Mouse (Mus musculus) lung, postnatal 0 days (tissue): Measurements from ENCODE around the gene Pak7. TPM values are rescaled to one million over a fixed set of nuclear protein-coding genes. Genes with fewer than 3 reads are reported as not detected.
A peak's percentile ranks its signal among the peaks of the same experiment; 100 is the strongest.

Experiments used
- ATAC-seq: fragments of 200-750 bp; cut with Nextera tagmentation; 2 replicates; pipeline ENCODE4 v1.8.0; 2017; ENCODE audit warnings: moderate library complexity
- DNase-seq: peaks from one replicate; pipeline ENCODE4 v3.0.0-alpha.2; 2016; ENCODE audit warnings: low spot score
- H3K27ac ChIP-seq: fragments of 300-500 bp; sonication (generic); 2 replicates; pipeline ENCODE4 v1.5.1; 2014; ENCODE audit warnings: antibody characterized with exemption, mild to moderate bottlenecking, low read length, mixed read lengths
- H3K27me3 ChIP-seq: fragments of 300-500 bp; sonication (generic); replicated peaks from 2 replicates; pipeline ENCODE4 v1.6.1; 2014; ENCODE audit warnings: low read length, mixed read lengths; ENCODE audit not compliant: insufficient read depth
- H3K36me3 ChIP-seq: fragments of 300-500 bp; sonication (generic); 2 replicates; pipeline ENCODE4 v1.6.1; 2014; ENCODE audit warnings: low read length, mixed read lengths; ENCODE audit not compliant: insufficient read depth
- H3K4me1 ChIP-seq: fragments of 300-500 bp; sonication (generic); 2 replicates; pipeline ENCODE4 v1.6.1; 2014; ENCODE audit warnings: antibody characterized with exemption, low read depth, low read length, mixed read lengths; ENCODE audit not compliant: insufficient read depth
- H3K4me2 ChIP-seq: fragments of 300-500 bp; sonication (generic); replicated peaks from 2 replicates; pipeline ENCODE4 v1.6.1; 2014; ENCODE audit warnings: low read depth, mild to moderate bottlenecking, low read length, moderate library complexity, mixed read lengths
- H3K4me3 ChIP-seq: fragments of 300-500 bp; sonication (generic); 2 replicates; pipeline ENCODE4 v1.5.1; 2014; ENCODE audit warnings: low read depth, low read length
- H3K9ac ChIP-seq: fragments of 300-500 bp; sonication (generic); replicated peaks from 2 replicates; pipeline ENCODE4 v1.6.1; 2014; ENCODE audit warnings: low read depth, mild to moderate bottlenecking
- H3K9me3 ChIP-seq: fragments of 300-500 bp; sonication (generic); 2 replicates; pipeline ENCODE4 v1.6.1; 2016; ENCODE audit warnings: low read length, mixed read lengths
- CTCF ChIP-seq: IDR thresholded peaks from 2 replicates; pipeline ENCODE4 v1.5.1; 2016; ENCODE audit warnings: antibody characterized with exemption, mild to moderate bottlenecking
- EP300 ChIP-seq: IDR thresholded peaks from 2 replicates; pipeline ENCODE4 v1.6.1; 2016; ENCODE audit warnings: antibody characterized with exemption, mild to moderate bottlenecking, control low read depth
- WGBS: fragments of 180-500 bp; shearing (Covaris S2); extraction: QIAGEN DNeasy Blood & Tissue Kit; methylation state at CpG from one replicate; pipeline ENCODE4 v1.1.7; 2014; 5-methylcytosine and 5-hydroxymethylcytosine counted together
- polyA plus RNA-seq: library from polyadenylated mRNA; unstranded; fragments of >200 nt; fragmentation: Nextera tagmentation; extraction: Ambion mirVana; gene quantifications from 2 replicates; pipeline ENCODE4 v1.2.1, GENCODE M21; 2015

Gene Pak7
- polyA plus RNA-seq, 1 experiment from 2014 or later = 0.13 TPM

- H3K9me3 ChIP-seq = no peaks in the 10 kb centered on the region
- ATAC-seq (no peak), DNase-seq (no peak)
- H3K27me3 ChIP-seq = peaks cover 16% of the 10 kb centered on the region
- TF ChIP-seq CTCF = no peak
- H3K4me3 ChIP-seq = no peak overlapping the region
- no peak overlapping the region for H3K4me2 ChIP-seq
- H3K27ac ChIP-seq = no peak overlapping the region
- H3K9ac ChIP-seq = no peak overlapping the region
- WGBS = 13% methylated on average over 7 of the region's 7 CpGs
- H3K4me1 ChIP-seq = no peaks in the 10 kb centered on the region
- no peaks in the 10 kb centered on the region for H3K36me3 ChIP-seq
Observed at GRCm38 (mm10) chr2:136058398-136058797, 329.4 kb downstream of the Pak7 start.

GRCm38 (mm10) chr2:136057861-136058331 lies 329.9 kb downstream of the Pak7 start:
- ATAC-seq (no peak; the same call in 1 of the 2 replicates), DNase-seq (peak; percentile 11)
- H3K9me3 ChIP-seq = no peaks in the 10 kb centered on the region
- H3K27ac ChIP-seq = no peak overlapping the region
- H3K4me2 ChIP-seq = no peak overlapping the region
- H3K9ac ChIP-seq = no peak overlapping the region
- peaks cover 16% of the 10 kb centered on the region for H3K27me3 ChIP-seq
- no peaks in the 10 kb centered on the region for H3K36me3 ChIP-seq
- no peaks in the 10 kb centered on the region for H3K4me1 ChIP-seq
- 6% methylated on average over 18 of the region's 19 CpGs for WGBS
- no peak overlapping the region for H3K4me3 ChIP-seq
- TF ChIP-seq CTCF (no peak), EP300 (no peak)

GRCm38 (mm10) chr2:136051688-136052289 lies 336.0 kb downstream of the Pak7 start, which contains the start of gene Lamp5:
TSS of gene Lamp5 (plus strand) at chr2:136052239.
- WGBS = 9% methylated on average over 8 of the region's 8 CpGs
- H3K4me2 ChIP-seq = no peak within 1 kb of the TSS
- H3K27me3 ChIP-seq = no peaks in the 10 kb centered on the region
- TF ChIP-seq EP300 (no peak), CTCF (no peak)
- no peaks in the 10 kb centered on the region for H3K4me1 ChIP-seq
- no peak for DNase-seq
- H3K4me3 ChIP-seq = no peak within 1 kb of the TSS
- no peaks in the 10 kb centered on the region for H3K36me3 ChIP-seq
- no peak for ATAC-seq
- H3K9me3 ChIP-seq = no peaks in the 10 kb centered on the region
- no peak within 1 kb of the TSS for H3K27ac ChIP-seq
- no peak within 1 kb of the TSS for H3K9ac ChIP-seq

- Histone ChIP-seq H3K36me3 (no peaks in the 10 kb centered on the region), H3K4me1 (no peaks in the 10 kb centered on the region), H3K9me3 (no peaks in the 10 kb centered on the region), H3K4me3 (no peak overlapping the region), H3K27ac (no peak overlapping the region), H3K4me2 (no peak overlapping the region), H3K27me3 (no peaks in the 10 kb centered on the region), H3K9ac (no peak overlapping the region)
- ATAC-seq (no peak), DNase-seq (no peak)
- TF ChIP-seq EP300 (no peak), CTCF (no peak)
- WGBS = 22% methylated on average over 27 of the region's 27 CpGs
Observed at GRCm38 (mm10) chr2:136050793-136051615, 336.8 kb downstream of the Pak7 start.

GRCm38 (mm10) chr2:136048464-136048863 lies 339.3 kb downstream of the Pak7 start:
- Histone ChIP-seq H3K4me2 (no peak overlapping the region), H3K27me3 (no peaks in the 10 kb centered on the region), H3K9me3 (no peaks in the 10 kb centered on the region), H3K9ac (no peak overlapping the region), H3K4me1 (no peaks in the 10 kb centered on the region), H3K27ac (no peak overlapping the region), H3K4me3 (no peak overlapping the region), H3K36me3 (no peaks in the 10 kb centered on the region)
- ATAC-seq (no peak), DNase-seq (no peak)
- TF ChIP-seq CTCF (no peak), EP300 (no peak)
- WGBS = 86% methylated on average over 4 of the region's 4 CpGs

Other genes starting within 250 kb of the Pak7 start
- gene Ankef1, start 113.9 kb upstream of the Pak7 start, polyA plus RNA-seq = 0.32 and 0.54 TPM in 2 replicates